Mouse (Mus musculus): Measurements from ENCODE around the gene Ube2m. TPM values are rescaled to one million over a fixed set of nuclear protein-coding genes. Genes with fewer than 3 reads are reported as not detected.

Ube2m gene
- polyA plus RNA-seq, 1 experiment from 2014 or later: 107 TPM

DNA sequence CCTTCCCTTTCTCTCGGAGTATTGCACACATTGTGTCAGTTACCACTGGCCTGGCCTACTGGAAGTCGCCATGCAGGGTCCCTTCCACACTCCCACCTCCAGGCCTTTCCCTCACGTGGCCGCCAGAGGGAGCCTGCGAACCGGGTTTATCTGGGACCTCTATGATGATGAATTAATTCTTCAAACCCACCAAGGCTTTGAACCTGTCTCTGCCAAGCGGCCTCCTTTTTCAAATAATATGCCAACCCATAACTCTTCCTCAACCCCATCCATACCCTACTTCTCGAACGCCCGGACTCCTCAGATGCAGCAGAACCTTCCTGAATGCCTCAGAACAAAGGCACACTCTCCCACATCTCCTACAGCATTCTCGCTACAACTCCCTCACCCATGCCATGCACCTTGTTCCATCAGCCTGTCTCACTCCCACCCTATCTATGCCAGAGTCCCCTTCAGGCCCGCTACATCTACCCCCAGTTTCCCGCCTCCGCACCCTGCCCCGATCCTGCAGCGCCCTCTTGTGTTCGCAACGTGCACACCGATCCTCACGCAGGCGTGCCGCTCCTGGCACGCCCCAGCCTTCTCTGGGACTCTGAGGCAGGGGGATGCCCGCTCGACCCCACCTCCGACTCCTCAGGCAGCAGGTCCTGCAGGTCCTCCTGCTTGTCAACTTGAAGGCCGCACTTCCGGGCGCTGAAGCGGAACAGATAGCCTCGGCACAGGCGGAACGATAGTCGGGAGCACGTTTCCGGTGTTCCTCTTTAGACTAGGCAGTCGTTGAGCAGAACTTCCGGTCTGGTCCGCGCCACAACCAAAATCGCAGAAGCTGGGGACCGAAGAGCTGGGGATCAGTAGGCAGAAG, 28.7 kb downstream of the Ube2m start:
- Histone ChIP-seq H3K4me2 (replicated peaks; ENCODE audit: low read depth) (peak overlapping the region; percentile 83), H3K9ac (ENCODE audit: low read depth, low read length) (peak overlapping the region; percentile 87), H3K27me3 (replicated peaks; ENCODE audit: control insufficient read depth, insufficient read depth, low read length) (no peaks in the 10 kb centered on the region), H3K9me3 (ENCODE audit: control insufficient read depth) (no peaks in the 10 kb centered on the region), H3K27ac (ENCODE audit: low read depth, low read length) (peak overlapping the region; percentile 90), H3K4me3 (ENCODE audit: low read depth, low read length) (peak overlapping the region; percentile 85), H3K36me3 (ENCODE audit: control insufficient read depth, insufficient read depth) (peaks cover 27% of the 10 kb centered on the region), H3K4me1 (replicated peaks; ENCODE audit: control insufficient read depth, insufficient read depth, low read length) (no peaks in the 10 kb centered on the region)
- peak; percentile 93 for TF ChIP-seq CTCF (IDR thresholded peaks at IDR 0.05; ENCODE audit: low read depth)
- ATAC-seq: peak; percentile 86
- WGBS: under 1% methylated on average over 42 of the region's 42 CpGs

DNA sequence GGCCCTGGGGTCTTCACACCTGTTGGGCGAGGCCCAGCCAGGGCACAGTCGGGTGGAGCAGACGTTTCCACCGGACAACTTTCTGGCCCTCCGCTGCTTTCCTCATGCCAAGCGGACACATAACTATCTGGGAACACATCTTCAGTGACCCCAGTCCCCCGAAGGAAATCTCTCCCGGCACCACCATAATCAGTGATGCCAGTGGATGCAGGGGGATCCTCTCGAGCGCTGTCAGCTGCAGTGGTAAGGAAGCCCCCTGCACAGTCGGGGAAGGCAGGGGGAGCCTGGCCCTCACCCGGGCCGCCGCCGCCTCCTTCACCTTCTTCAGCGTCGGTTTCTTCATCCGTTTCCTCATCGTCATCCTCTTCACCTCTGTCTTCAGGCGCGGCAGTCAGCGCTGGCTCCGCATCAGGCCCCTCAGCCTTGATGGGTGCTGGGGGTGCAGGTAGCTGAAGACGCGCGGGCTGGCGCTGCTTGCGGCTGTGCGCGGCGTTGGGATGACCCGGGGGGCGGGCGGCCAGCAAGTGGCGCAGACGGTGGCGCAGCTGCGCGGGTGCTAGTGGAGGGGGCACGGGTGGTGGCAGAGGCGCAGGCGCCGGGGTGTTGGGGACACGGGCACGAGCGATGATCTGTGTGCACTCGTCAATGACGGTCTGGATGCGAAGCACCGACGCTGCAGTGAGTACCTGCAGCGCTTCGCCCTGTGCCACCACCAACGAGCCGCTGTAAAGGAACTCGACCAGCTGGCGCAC, 30.6 kb downstream of the Ube2m start:
- H3K4me3 ChIP-seq (ENCODE audit: low read depth, low read length): no peak overlapping the region
- no peaks in the 10 kb centered on the region for H3K4me1 ChIP-seq (replicated peaks; ENCODE audit: control insufficient read depth, insufficient read depth, low read length)
- H3K27me3 ChIP-seq (replicated peaks; ENCODE audit: control insufficient read depth, insufficient read depth, low read length): no peaks in the 10 kb centered on the region
- no peak overlapping the region for H3K27ac ChIP-seq (ENCODE audit: low read depth, low read length)
- TF ChIP-seq CTCF (IDR thresholded peaks at IDR 0.05; ENCODE audit: low read depth): no peak
- no peak for ATAC-seq
- no peak overlapping the region for H3K9ac ChIP-seq (ENCODE audit: low read depth, low read length)
- no peaks in the 10 kb centered on the region for H3K9me3 ChIP-seq (ENCODE audit: control insufficient read depth)
- 68% methylated on average over 57 of the region's 57 CpGs for WGBS
- H3K36me3 ChIP-seq (ENCODE audit: control insufficient read depth, insufficient read depth): peaks cover 27% of the 10 kb centered on the region
- no peak overlapping the region for H3K4me2 ChIP-seq (replicated peaks; ENCODE audit: low read depth)

DNA sequence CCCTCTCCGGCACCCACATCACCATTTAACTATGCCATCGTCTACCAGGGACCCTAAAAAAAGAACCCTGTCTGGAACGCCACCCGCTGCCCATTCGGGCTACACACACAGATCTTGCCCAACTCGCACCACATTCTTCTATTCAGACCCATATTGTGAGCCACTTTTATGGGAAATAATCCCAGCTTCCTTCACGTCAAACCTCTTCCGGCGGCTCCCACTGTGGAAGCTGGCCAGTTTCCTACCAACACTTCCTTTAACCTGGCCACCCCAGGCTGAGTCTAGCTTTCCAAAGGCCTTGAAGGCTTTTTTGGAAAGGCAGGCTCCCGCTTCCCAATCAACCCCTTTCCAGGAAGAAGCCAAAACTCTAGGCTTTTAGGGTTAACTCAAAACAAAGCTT, 31.5 kb downstream of the Ube2m start:
- Histone ChIP-seq H3K27ac (ENCODE audit: low read depth, low read length) (no peak overlapping the region), H3K4me2 (replicated peaks; ENCODE audit: low read depth) (no peak overlapping the region), H3K36me3 (ENCODE audit: control insufficient read depth, insufficient read depth) (peaks cover 27% of the 10 kb centered on the region), H3K9me3 (ENCODE audit: control insufficient read depth) (no peaks in the 10 kb centered on the region), H3K4me1 (replicated peaks; ENCODE audit: control insufficient read depth, insufficient read depth, low read length) (no peaks in the 10 kb centered on the region), H3K9ac (ENCODE audit: low read depth, low read length) (no peak overlapping the region), H3K4me3 (ENCODE audit: low read depth, low read length) (no peak overlapping the region), H3K27me3 (replicated peaks; ENCODE audit: control insufficient read depth, insufficient read depth, low read length) (no peaks in the 10 kb centered on the region)
- WGBS: 90% methylated on average over 10 of the region's 10 CpGs
- no peak for ATAC-seq
- no peak for TF ChIP-seq CTCF (IDR thresholded peaks at IDR 0.05; ENCODE audit: low read depth)

GRCm38 (mm10) chr7:13006011-13006410, 32.1 kb downstream of the Ube2m start:
- H3K4me3 ChIP-seq (ENCODE audit: low read depth, low read length): no peak overlapping the region
- 88% methylated on average over 17 of the region's 17 CpGs for WGBS
- H3K9ac ChIP-seq (ENCODE audit: low read depth, low read length): no peak overlapping the region
- H3K27me3 ChIP-seq (replicated peaks; ENCODE audit: control insufficient read depth, insufficient read depth, low read length): no peaks in the 10 kb centered on the region
- no peaks in the 10 kb centered on the region for H3K4me1 ChIP-seq (replicated peaks; ENCODE audit: control insufficient read depth, insufficient read depth, low read length)
- no peak overlapping the region for H3K27ac ChIP-seq (ENCODE audit: low read depth, low read length)
- H3K4me2 ChIP-seq (replicated peaks; ENCODE audit: low read depth): no peak overlapping the region
- TF ChIP-seq CTCF (IDR thresholded peaks at IDR 0.05; ENCODE audit: low read depth): no peak
- no peaks in the 10 kb centered on the region for H3K9me3 ChIP-seq (ENCODE audit: control insufficient read depth)
- H3K36me3 ChIP-seq (ENCODE audit: control insufficient read depth, insufficient read depth): peaks cover 27% of the 10 kb centered on the region
- ATAC-seq: no peak

DNA sequence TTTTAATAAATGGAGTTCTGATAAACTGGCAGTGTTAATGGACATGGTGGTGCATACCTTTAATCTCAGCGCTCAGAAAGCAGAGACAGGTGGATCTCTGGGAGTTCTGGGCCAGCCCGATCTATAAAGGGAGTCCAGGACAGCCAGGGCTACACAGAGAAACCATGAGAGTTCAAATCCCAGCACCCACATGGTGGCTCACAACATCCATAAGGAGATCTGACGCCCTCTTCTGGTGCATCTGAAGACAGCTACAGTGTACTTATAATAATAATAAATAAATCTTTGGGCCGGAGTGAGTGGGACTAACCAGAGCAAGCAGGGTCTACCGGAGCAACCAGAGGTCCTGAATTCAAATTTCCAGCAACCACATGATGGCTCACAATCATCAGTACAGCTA, 34.7 kb downstream of the Ube2m start:
- TF ChIP-seq CTCF (IDR thresholded peaks at IDR 0.05; ENCODE audit: low read depth): no peak; the same call in 1 of the 2 replicates
- H3K27me3 ChIP-seq (replicated peaks; ENCODE audit: control insufficient read depth, insufficient read depth, low read length): no peaks in the 10 kb centered on the region
- ATAC-seq: no peak
- H3K4me2 ChIP-seq (replicated peaks; ENCODE audit: low read depth): no peak overlapping the region
- no peak overlapping the region for H3K27ac ChIP-seq (ENCODE audit: low read depth, low read length)
- H3K36me3 ChIP-seq (ENCODE audit: control insufficient read depth, insufficient read depth): peaks cover 27% of the 10 kb centered on the region
- H3K9me3 ChIP-seq (ENCODE audit: control insufficient read depth): no peaks in the 10 kb centered on the region
- 78% methylated on average over 5 of the region's 5 CpGs for WGBS
- no peak overlapping the region for H3K4me3 ChIP-seq (ENCODE audit: low read depth, low read length)
- H3K9ac ChIP-seq (ENCODE audit: low read depth, low read length): no peak overlapping the region
- no peaks in the 10 kb centered on the region for H3K4me1 ChIP-seq (replicated peaks; ENCODE audit: control insufficient read depth, insufficient read depth, low read length)

GRCm38 (mm10) chr7:13001584-13001983, 36.5 kb downstream of the Ube2m start:
- peaks cover 12% of the 10 kb centered on the region for H3K36me3 ChIP-seq (ENCODE audit: control insufficient read depth, insufficient read depth)
- H3K4me3 ChIP-seq (ENCODE audit: low read depth, low read length): no peak overlapping the region
- TF ChIP-seq CTCF (IDR thresholded peaks at IDR 0.05; ENCODE audit: low read depth): no peak
- no peak for ATAC-seq
- H3K9ac ChIP-seq (ENCODE audit: low read depth, low read length): no peak overlapping the region
- H3K9me3 ChIP-seq (ENCODE audit: control insufficient read depth): no peaks in the 10 kb centered on the region
- H3K27me3 ChIP-seq (replicated peaks; ENCODE audit: control insufficient read depth, insufficient read depth, low read length): no peaks in the 10 kb centered on the region
- H3K4me2 ChIP-seq (replicated peaks; ENCODE audit: low read depth): no peak overlapping the region
- H3K27ac ChIP-seq (ENCODE audit: low read depth, low read length): no peak overlapping the region
- WGBS: 36% methylated on average over 1 of the region's 1 CpGs
- no peaks in the 10 kb centered on the region for H3K4me1 ChIP-seq (replicated peaks; ENCODE audit: control insufficient read depth, insufficient read depth, low read length)

Measured in intestine, postnatal 0 days (tissue).